Mouse (Mus musculus) hindbrain, embryonic 16.5 days (tissue): ENCODE data around the gene Snap91. TPM values are rescaled to one million over a fixed set of nuclear protein-coding genes. Genes with fewer than 3 reads are reported as not detected.

ENCODE experiments used
- ATAC-seq: fragments of 200-750 bp; cut with Nextera tagmentation; 2 replicates; pipeline ENCODE4 v1.8.0; 2017; ENCODE audit warnings: moderate TSS enrichment, moderate library complexity
- H3K27ac ChIP-seq: fragments of 300-500 bp; sonication (generic); 2 replicates; pipeline ENCODE4 v1.5.1; 2014; ENCODE audit warnings: low read depth, mild to moderate bottlenecking, control low read depth, low read length, moderate library complexity
- H3K27me3 ChIP-seq: fragments of 300-500 bp; sonication (generic); replicated peaks from 2 replicates; pipeline ENCODE4 v1.6.1; 2014; ENCODE audit warnings: low read length; ENCODE audit not compliant: control insufficient read depth, insufficient read depth
- H3K36me3 ChIP-seq: fragments of 300-500 bp; sonication (generic); 2 replicates; pipeline ENCODE4 v1.6.1; 2014; ENCODE audit warnings: mild to moderate bottlenecking, low read length, moderate library complexity, mixed read lengths; ENCODE audit not compliant: control insufficient read depth, insufficient read depth
- H3K4me1 ChIP-seq: fragments of 300-500 bp; sonication (generic); 2 replicates; pipeline ENCODE4 v1.6.1; 2014; ENCODE audit warnings: low read depth, low read length; ENCODE audit not compliant: control insufficient read depth, insufficient read depth
- H3K4me2 ChIP-seq: fragments of 300-500 bp; sonication (generic); 2 replicates; pipeline ENCODE4 v1.6.1; 2014; ENCODE audit warnings: mild to moderate bottlenecking, low read length, control low read depth, moderate library complexity
- H3K4me3 ChIP-seq: fragments of 300-500 bp; sonication (generic); 2 replicates; pipeline ENCODE4 v1.5.1; 2014; ENCODE audit warnings: mild to moderate bottlenecking, low read length, control low read depth, moderate library complexity
- H3K9ac ChIP-seq: fragments of 300-500 bp; sonication (generic); 2 replicates; pipeline ENCODE4 v1.6.1; 2014; ENCODE audit warnings: low read depth, mild to moderate bottlenecking, control low read depth, low read length, moderate library complexity
- H3K9me3 ChIP-seq: fragments of 300-500 bp; sonication (generic); 2 replicates; pipeline ENCODE4 v1.6.1; 2014; ENCODE audit warnings: mild to moderate bottlenecking, low read length, moderate library complexity; ENCODE audit not compliant: control insufficient read depth
- WGBS: fragments of 180-500 bp; shearing (Covaris S2); extraction: QIAGEN DNeasy Blood & Tissue Kit; methylation state at CpG from one replicate; pipeline ENCODE4 v1.1.7; 2014; 5-methylcytosine and 5-hydroxymethylcytosine counted together
- polyA plus RNA-seq: library from polyadenylated mRNA; unstranded; fragments of >200 nt; fragmentation: Nextera tagmentation; extraction: Ambion mirVana; gene quantifications from 2 replicates; pipeline ENCODE4 v1.2.1, GENCODE M21; 2015

The Snap91 gene
- 168 and 197 TPM in 2 replicates for polyA plus RNA-seq

DNA sequence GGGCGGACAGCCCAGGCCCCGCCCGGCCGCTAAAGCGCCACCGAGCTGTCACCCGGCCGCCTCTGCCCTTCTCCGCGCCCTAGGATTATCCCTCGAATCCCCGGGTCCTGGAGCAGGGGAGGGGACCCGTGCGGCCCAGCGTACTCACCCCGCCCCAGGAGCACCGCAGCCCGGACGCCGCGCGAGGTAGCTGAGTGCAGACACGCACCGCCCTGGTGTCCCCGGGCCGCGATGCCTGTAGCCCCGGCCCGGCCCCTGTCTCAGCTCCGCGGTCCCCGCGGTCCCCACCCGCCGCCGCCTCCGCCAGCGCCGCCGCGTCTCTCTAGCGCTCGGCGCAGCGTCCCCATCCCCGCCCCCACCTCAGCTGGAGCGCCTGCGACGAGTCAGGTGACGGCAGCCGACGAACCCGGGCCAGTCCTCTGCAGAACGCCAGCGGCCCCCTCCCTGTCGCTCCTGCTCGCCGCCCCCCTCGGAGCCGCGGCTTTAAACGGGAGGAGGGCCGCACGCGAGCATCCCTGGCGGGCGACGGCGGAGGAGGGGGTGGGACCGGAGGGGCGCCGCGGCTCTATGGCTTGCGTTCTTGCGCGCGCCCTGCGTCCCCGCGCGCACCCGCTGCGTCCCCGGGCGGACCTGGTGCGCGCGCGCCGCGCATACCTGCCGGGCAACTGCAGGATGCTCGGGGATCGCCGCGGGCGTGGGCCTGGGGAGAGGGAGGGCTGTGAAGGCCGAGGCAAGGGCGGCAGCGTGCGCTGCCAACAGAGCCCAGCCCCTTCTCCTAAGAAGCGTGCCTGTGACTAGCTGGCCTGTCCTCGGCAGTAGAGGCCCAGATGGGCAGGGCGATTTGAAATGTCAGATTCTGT lies at the start of gene Snap91:
Snap91 (minus strand) TSS at position 542 of the 860 bp plus-strand sequence.
- H3K9me3 ChIP-seq = no peaks in the 10 kb centered on the region
- H3K27me3 ChIP-seq = no peaks in the 10 kb centered on the region
- peaks cover 12% of the 10 kb centered on the region for H3K4me1 ChIP-seq
- peak; percentile 94 for ATAC-seq
- H3K4me3 ChIP-seq = peak within 1 kb of the TSS; percentile 85
- H3K9ac ChIP-seq = peak within 1 kb of the TSS; percentile 94
- H3K27ac ChIP-seq = peak within 1 kb of the TSS; percentile 97
- H3K4me2 ChIP-seq = peak within 1 kb of the TSS; percentile 75
- WGBS = under 1% methylated on average over 78 of the region's 104 CpGs
- no peaks in the 10 kb centered on the region for H3K36me3 ChIP-seq

DNA sequence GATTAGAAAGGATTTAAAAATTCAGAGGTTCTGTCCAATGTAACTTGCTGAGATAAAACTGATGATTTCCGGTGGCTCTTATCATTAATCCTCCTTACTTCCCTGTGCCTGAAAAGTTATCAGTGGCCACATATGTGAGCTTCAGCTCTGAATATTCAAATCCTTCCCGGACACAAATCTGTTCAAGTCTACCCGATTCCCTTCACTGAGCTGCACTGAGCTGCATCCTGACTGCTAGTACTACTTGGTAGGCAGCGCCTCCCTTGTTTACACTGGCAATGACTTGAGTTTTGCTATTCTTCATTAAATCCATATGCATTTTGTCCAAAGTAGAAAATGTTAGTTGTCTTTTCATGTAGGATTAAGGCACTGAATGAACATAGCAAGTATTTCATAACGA lies 46.1 kb upstream of the Snap91 start:
- Histone ChIP-seq H3K4me1 (no peaks in the 10 kb centered on the region), H3K4me2 (no peak overlapping the region), H3K9ac (no peak overlapping the region), H3K9me3 (no peaks in the 10 kb centered on the region), H3K27ac (no peak overlapping the region), H3K4me3 (no peak overlapping the region), H3K36me3 (no peaks in the 10 kb centered on the region), H3K27me3 (no peaks in the 10 kb centered on the region)
- 87% methylated on average over 5 of the region's 5 CpGs for WGBS
- ATAC-seq = no peak

DNA sequence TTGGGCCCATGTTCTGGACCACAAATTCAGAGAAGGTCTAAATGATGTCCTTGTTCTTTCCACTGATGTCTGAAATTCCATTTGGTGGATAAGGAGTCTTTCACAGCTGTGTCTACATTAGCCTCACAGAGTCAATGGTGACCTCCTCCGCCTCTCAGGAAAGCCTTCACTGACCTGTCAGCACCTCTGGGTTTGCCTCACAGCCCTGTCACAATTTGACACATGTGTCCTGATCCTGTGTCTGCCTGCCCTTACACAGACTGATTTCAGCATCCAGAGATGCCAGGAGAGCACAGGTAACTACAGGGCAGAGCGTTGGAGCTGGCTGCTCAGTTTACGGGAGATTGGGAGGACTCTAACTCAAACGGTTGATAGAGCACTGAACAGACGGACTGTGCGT lies 45.2 kb upstream of the Snap91 start:
- Histone ChIP-seq H3K9ac (no peak overlapping the region), H3K9me3 (no peaks in the 10 kb centered on the region), H3K4me2 (no peak overlapping the region), H3K36me3 (no peaks in the 10 kb centered on the region), H3K4me3 (no peak overlapping the region), H3K4me1 (no peaks in the 10 kb centered on the region), H3K27me3 (no peaks in the 10 kb centered on the region), H3K27ac (no peak overlapping the region)
- ATAC-seq = no peak
- WGBS = 88% methylated on average over 6 of the region's 6 CpGs

- Histone ChIP-seq H3K27ac (no peak overlapping the region), H3K9ac (no peak overlapping the region), H3K4me2 (no peak overlapping the region), H3K27me3 (no peaks in the 10 kb centered on the region), H3K9me3 (no peaks in the 10 kb centered on the region), H3K4me1 (no peaks in the 10 kb centered on the region), H3K36me3 (no peaks in the 10 kb centered on the region), H3K4me3 (no peak overlapping the region)
- 44% methylated on average over 3 of the region's 3 CpGs for WGBS
- no peak for ATAC-seq
These were observed 42.0 kb upstream of the Snap91 start for GRCm38 (mm10) chr9:86922430-86922829.

GRCm38 (mm10) chr9:86916543-86916942 lies 36.1 kb upstream of the Snap91 start:
- Histone ChIP-seq H3K4me2 (no peak overlapping the region), H3K27ac (no peak overlapping the region), H3K27me3 (no peaks in the 10 kb centered on the region), H3K9ac (no peak overlapping the region), H3K9me3 (no peaks in the 10 kb centered on the region), H3K4me1 (no peaks in the 10 kb centered on the region), H3K36me3 (no peaks in the 10 kb centered on the region), H3K4me3 (no peak overlapping the region)
- WGBS = 82% methylated on average over 3 of the region's 3 CpGs
- ATAC-seq = no peak

- no peak overlapping the region for H3K9ac ChIP-seq
- 57% methylated on average over 4 of the region's 4 CpGs for WGBS
- no peak overlapping the region for H3K4me3 ChIP-seq
- no peak overlapping the region for H3K27ac ChIP-seq
- H3K4me2 ChIP-seq = no peak overlapping the region
- no peaks in the 10 kb centered on the region for H3K9me3 ChIP-seq
- H3K27me3 ChIP-seq = no peaks in the 10 kb centered on the region
- ATAC-seq = no peak
- H3K4me1 ChIP-seq = no peaks in the 10 kb centered on the region
- no peaks in the 10 kb centered on the region for H3K36me3 ChIP-seq
These were observed 19.2 kb upstream of the Snap91 start for GRCm38 (mm10) chr9:86899502-86900199.

GRCm38 (mm10) chr9:86879216-86880112 lies 990 bp downstream of the Snap91 start:
- no peaks in the 10 kb centered on the region for H3K27me3 ChIP-seq
- WGBS = under 1% methylated on average over 61 of the region's 75 CpGs
- H3K4me3 ChIP-seq = peak overlapping the region; percentile 85
- peak overlapping the region; percentile 94 for H3K9ac ChIP-seq
- ATAC-seq = peak; percentile 43
- H3K4me2 ChIP-seq = peak overlapping the region; percentile 75
- H3K27ac ChIP-seq = peak overlapping the region; percentile 97
- H3K9me3 ChIP-seq = no peaks in the 10 kb centered on the region
- H3K4me1 ChIP-seq = peaks cover 12% of the 10 kb centered on the region
- no peaks in the 10 kb centered on the region for H3K36me3 ChIP-seq

- Histone ChIP-seq H3K27me3 (no peaks in the 10 kb centered on the region), H3K9ac (peak overlapping the region; percentile 94), H3K4me2 (peak overlapping the region; percentile 75), H3K27ac (no peak overlapping the region), H3K4me3 (peak overlapping the region; percentile 85), H3K36me3 (no peaks in the 10 kb centered on the region), H3K4me1 (peaks cover 12% of the 10 kb centered on the region), H3K9me3 (no peaks in the 10 kb centered on the region)
- WGBS = 51% methylated on average over 6 of the region's 6 CpGs
- ATAC-seq = no peak
These were observed 1.7 kb downstream of the Snap91 start for GRCm38 (mm10) chr9:86878716-86879115.
